ENCODE assay signal across 14 mouse cellular contexts in the genomic region with DNA sequence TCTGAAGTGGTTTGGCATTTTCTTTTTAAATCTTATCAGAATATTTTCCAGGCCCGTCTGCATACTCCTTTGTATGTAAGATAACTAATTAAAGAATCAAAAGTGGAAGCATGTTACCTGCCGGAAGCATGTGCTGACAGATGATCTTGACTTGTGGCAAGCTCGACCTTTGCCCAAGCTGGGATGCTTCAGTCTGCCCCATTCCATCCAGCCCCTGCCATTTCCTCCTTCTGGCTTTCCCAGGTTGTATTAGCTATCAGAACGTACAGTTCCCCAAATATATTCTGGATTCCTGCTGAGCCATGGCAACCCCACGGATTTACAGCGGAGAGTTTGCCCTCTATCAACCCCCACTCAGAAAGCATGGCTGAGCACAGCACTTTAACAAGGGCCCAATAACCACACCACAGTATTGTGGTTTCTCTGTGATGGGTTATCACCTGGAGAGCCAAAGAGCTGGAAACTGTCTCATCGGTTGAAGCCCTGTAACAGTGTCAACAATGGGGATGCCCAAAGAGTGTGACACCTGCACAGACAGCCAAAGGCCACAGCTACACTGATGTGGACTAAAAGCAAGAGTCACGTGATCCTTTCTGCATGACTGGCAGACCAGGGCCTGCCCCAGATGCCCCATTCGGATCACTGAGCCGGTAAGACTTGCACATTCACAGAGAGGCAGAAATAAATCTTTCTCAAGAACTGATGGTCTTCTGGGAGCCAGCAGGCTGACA.
DNase-seq lines count a peak whose midpoint lies in the region; ATAC-seq and TF ChIP-seq lines count a peak whose summit lies in the region.
"Had no signal": no experiment of that assay in that cellular context is flagged by ENCODE, and none has a peak within 500 bp of the region (broad histone marks: within the 10 kb centered on the region; RNA-seq: fewer than 3 reads in every experiment).

No protein-coding gene starts in this region.

- H3K36me3 ChIP-seq in heart, embryonic 16.5 days (ENCODE audit: control insufficient read depth, insufficient read depth) = no peaks in the 10 kb centered on the region
- no peaks in the 10 kb centered on the region for H3K36me3 ChIP-seq in heart, embryonic 12.5 days
- no peaks in the 10 kb centered on the region for H3K36me3 ChIP-seq in thymus, adult 2 months (ENCODE audit: control insufficient read depth, insufficient read depth, low read length)
- no peaks in the 10 kb centered on the region for H3K36me3 ChIP-seq in intestine, embryonic 16.5 days (ENCODE audit: control insufficient read depth, insufficient read depth, low read length)

- no peaks in the 10 kb centered on the region for H3K27me3 ChIP-seq in heart, embryonic 16.5 days (ENCODE audit: control insufficient read depth, insufficient read depth, low read length)
- no peaks in the 10 kb centered on the region for H3K27me3 ChIP-seq in heart, embryonic 12.5 days (replicated peaks)
- H3K27me3 ChIP-seq in thymus, adult 2 months (ENCODE audit: control insufficient read depth, insufficient read depth, low read length) = no peaks in the 10 kb centered on the region
- H3K27me3 ChIP-seq in intestine, embryonic 16.5 days (replicated peaks; ENCODE audit: control insufficient read depth, insufficient read depth, low read length) = no peaks in the 10 kb centered on the region

- H3K4me1 ChIP-seq in heart, embryonic 16.5 days (ENCODE audit: control insufficient read depth, insufficient read depth, low read length) = peaks cover 15% of the 10 kb centered on the region
- H3K4me1 ChIP-seq in heart, embryonic 12.5 days (replicated peaks) = peaks cover 28% of the 10 kb centered on the region
- peaks cover 7% of the 10 kb centered on the region for H3K4me1 ChIP-seq in thymus, adult 2 months (replicated peaks; ENCODE audit: control insufficient read depth, insufficient read depth, low read length)
- H3K4me1 ChIP-seq in intestine, embryonic 16.5 days (ENCODE audit: control insufficient read depth, insufficient read depth, low read length) = no peaks in the 10 kb centered on the region

- peak; percentile 50 for DNase-seq in induced T-regulatory cell, adult 2 months (ENCODE audit: low read depth)
- DNase-seq in kidney, postnatal 10 days = peak; percentile 61
- peak; percentile 7 for DNase-seq in thymus, adult 2 months
- no peak for DNase-seq in ovary, postnatal 14 days (ENCODE audit: low spot score)
- no peak for DNase-seq in adrenal gland, adult 8-10 months
- DNase-seq: cerebellum, adult 8-10 months; liver; lung, postnatal 10 days; right cerebral cortex, postnatal 14 days had no signal

- ATAC-seq in heart, embryonic 16.5 days (replicated peaks; ENCODE audit: extremely low read depth, insufficient read depth, low FRiP score) = peak; percentile 71
- ATAC-seq in heart, embryonic 12.5 days (ENCODE audit: insufficient number of reproducible peaks, low FRiP score) = no peak
- no peak for ATAC-seq in intestine, embryonic 16.5 days

- no peak for TF ChIP-seq POLR2A in thymus, adult 2 months (IDR thresholded peaks at IDR 0.05; ENCODE audit: control insufficient read depth, extremely low read depth, insufficient read depth, low read length, poor library complexity)

- H3K4me2 ChIP-seq in heart, embryonic 16.5 days (ENCODE audit: low read depth, low read length) = no peak overlapping the region
- H3K4me2 ChIP-seq in heart, embryonic 12.5 days = no peak overlapping the region
- H3K4me2 ChIP-seq in intestine, embryonic 16.5 days (ENCODE audit: low read depth, low read length) = no peak overlapping the region
- H3K4me2 ChIP-seq: heart, embryonic 11.5 days; midbrain, embryonic 11.5 days had no signal

- no peak for TF ChIP-seq CTCF in thymus, adult 2 months (IDR thresholded peaks at IDR 0.05; ENCODE audit: borderline replicate concordance, control insufficient read depth, extremely low read depth, insufficient read depth, low read length, poor library complexity)

- H3K4me3 ChIP-seq in heart, embryonic 16.5 days (ENCODE audit: low read length) = no peak overlapping the region
- no peak overlapping the region for H3K4me3 ChIP-seq in heart, embryonic 12.5 days
- H3K4me3 ChIP-seq in thymus, adult 2 months (ENCODE audit: control insufficient read depth, insufficient read depth, low read length) = no peak overlapping the region
- H3K4me3 ChIP-seq in intestine, embryonic 16.5 days (ENCODE audit: low read length) = no peak overlapping the region

- 0 out of 2 replicates have a peak, but pooled peaks cover 3% of the 10 kb centered on the region for H3K9me3 ChIP-seq in heart, embryonic 16.5 days (replicated peaks; ENCODE audit: control insufficient read depth, low read length)
- peaks cover 6% of the 10 kb centered on the region; the same call in 1 of the 2 replicates for H3K9me3 ChIP-seq in heart, embryonic 12.5 days (replicated peaks)
- H3K9me3 ChIP-seq in intestine, embryonic 16.5 days (ENCODE audit: control insufficient read depth, low read length) = 0 out of 2 replicates have a peak, but pooled peaks cover 4% of the 10 kb centered on the region

- no peak overlapping the region for H3K9ac ChIP-seq in heart, embryonic 16.5 days (ENCODE audit: low read length)
- no peak overlapping the region for H3K9ac ChIP-seq in heart, embryonic 12.5 days
- no peak overlapping the region for H3K9ac ChIP-seq in intestine, embryonic 16.5 days (ENCODE audit: low read depth, low read length)

- no peak overlapping the region for H3K27ac ChIP-seq in heart, embryonic 16.5 days (ENCODE audit: low read length)
- no peak overlapping the region for H3K27ac ChIP-seq in heart, embryonic 12.5 days (ENCODE audit: poor library complexity, severe bottlenecking)
- H3K27ac ChIP-seq in thymus, adult 2 months (ENCODE audit: control insufficient read depth, insufficient read depth, low read length) = no peak overlapping the region
- no peak overlapping the region for H3K27ac ChIP-seq in intestine, embryonic 16.5 days (ENCODE audit: low read length)

- 51% methylated on average over 10 of the region's 10 CpGs for WGBS in heart, embryonic 16.5 days
- 52% methylated on average over 10 of the region's 10 CpGs for WGBS in heart, embryonic 12.5 days
- WGBS in thymus, adult 2 months = 17% methylated on average over 10 of the region's 10 CpGs
- WGBS in intestine, embryonic 16.5 days = 70% methylated on average over 10 of the region's 10 CpGs

Comparison
In these comparisons a context has a peak if more than half of its experiments do, and no peak if none do; other contexts are left out.
1. DNase-seq: peak in induced T-regulatory cell, adult 2 months (single experiment), kidney, postnatal 10 days (single experiment) and thymus, adult 2 months (single experiment); none in ovary, postnatal 14 days (single experiment) and adrenal gland, adult 8-10 months (single experiment).